Mouse (Mus musculus) hindbrain, embryonic 12.5 days (tissue): ENCODE measurements around the gene 2310061N02Rik. TPM values are rescaled to one million over a fixed set of nuclear protein-coding genes. Genes with fewer than 3 reads are reported as not detected.

Source experiments
- ATAC-seq: fragments of 200-750 bp; cut with Nextera tagmentation; 2 replicates; pipeline ENCODE4 v1.8.0; 2017; ENCODE audit warnings: moderate TSS enrichment; ENCODE audit not compliant: low FRiP score
- H3K27ac ChIP-seq: fragments of 300-500 bp; sonication (generic); 2 replicates; pipeline ENCODE4 v1.5.1; 2016; ENCODE audit warnings: mild to moderate bottlenecking
- H3K27me3 ChIP-seq: fragments of 300-500 bp; sonication (generic); 2 replicates; pipeline ENCODE4 v1.6.1; 2016; ENCODE audit warnings: mild to moderate bottlenecking
- H3K36me3 ChIP-seq: fragments of 300-500 bp; sonication (generic); 2 replicates; pipeline ENCODE4 v1.6.1; 2016; ENCODE audit warnings: mild to moderate bottlenecking
- H3K4me1 ChIP-seq: fragments of 300-500 bp; sonication (generic); 2 replicates; pipeline ENCODE4 v1.6.1; 2016
- H3K4me2 ChIP-seq: fragments of 300-500 bp; sonication (generic); replicated peaks from 2 replicates; pipeline ENCODE4 v1.6.1; 2016; ENCODE audit warnings: mild to moderate bottlenecking
- H3K4me3 ChIP-seq: fragments of 300-500 bp; sonication (generic); 2 replicates; pipeline ENCODE4 v1.5.1; 2016; ENCODE audit warnings: mild to moderate bottlenecking
- H3K9ac ChIP-seq: fragments of 300-500 bp; sonication (generic); 2 replicates; pipeline ENCODE4 v1.6.1; 2016; ENCODE audit warnings: mild to moderate bottlenecking, moderate library complexity
- H3K9me3 ChIP-seq: fragments of 300-500 bp; sonication (generic); replicated peaks from 2 replicates; pipeline ENCODE4 v1.6.1; 2016; ENCODE audit warnings: mild to moderate bottlenecking
- WGBS: fragments of 180-500 bp; shearing (Covaris S2); methylation state at CpG from one replicate; pipeline ENCODE4 v1.1.7; 2016; 5-methylcytosine and 5-hydroxymethylcytosine counted together
- polyA plus RNA-seq: library from polyadenylated mRNA; unstranded; fragments of >200 nt; fragmentation: Nextera tagmentation; extraction: Ambion mirVana; gene quantifications from 2 replicates; pipeline ENCODE4 v1.2.1, GENCODE M21; 2016

The 2310061N02Rik gene
- polyA plus RNA-seq, 1 experiment from 2014 or later: not detected

GRCm38 (mm10) chr16:88681282-88681681 lies 26.5 kb downstream of the 2310061N02Rik start:
- H3K27me3 ChIP-seq: no peaks in the 10 kb centered on the region
- H3K9ac ChIP-seq: no peak overlapping the region
- 43% methylated on average over 2 of the region's 2 CpGs for WGBS
- H3K36me3 ChIP-seq: no peaks in the 10 kb centered on the region
- ATAC-seq: no peak
- H3K27ac ChIP-seq: no peak overlapping the region
- H3K4me2 ChIP-seq: no peak overlapping the region
- H3K4me1 ChIP-seq: no peaks in the 10 kb centered on the region
- no peak overlapping the region for H3K4me3 ChIP-seq
- no peaks in the 10 kb centered on the region for H3K9me3 ChIP-seq

GRCm38 (mm10) chr16:88679099-88679498 lies 28.7 kb downstream of the 2310061N02Rik start:
- Histone ChIP-seq H3K36me3 (no peaks in the 10 kb centered on the region), H3K9ac (no peak overlapping the region), H3K4me1 (no peaks in the 10 kb centered on the region), H3K27ac (no peak overlapping the region), H3K4me3 (no peak overlapping the region), H3K27me3 (no peaks in the 10 kb centered on the region), H3K9me3 (no peaks in the 10 kb centered on the region), H3K4me2 (no peak overlapping the region)
- WGBS: 87% methylated on average over 6 of the region's 6 CpGs
- ATAC-seq: no peak

GRCm38 (mm10) chr16:88671571-88671970 lies 36.2 kb downstream of the 2310061N02Rik start, which contains the start of gene Krtap27-1:
Gene Krtap27-1 (minus strand): TSS chr16:88671671.
- no peaks in the 10 kb centered on the region for H3K27me3 ChIP-seq
- H3K9me3 ChIP-seq: no peaks in the 10 kb centered on the region
- no peak within 1 kb of the TSS for H3K27ac ChIP-seq
- H3K4me2 ChIP-seq: no peak within 1 kb of the TSS
- 88% methylated on average over 4 of the region's 4 CpGs for WGBS
- no peak within 1 kb of the TSS for H3K9ac ChIP-seq
- ATAC-seq: no peak
- no peaks in the 10 kb centered on the region for H3K36me3 ChIP-seq
- no peak within 1 kb of the TSS for H3K4me3 ChIP-seq
- H3K4me1 ChIP-seq: no peaks in the 10 kb centered on the region

GRCm38 (mm10) chr16:88657426-88657825 lies 50.3 kb downstream of the 2310061N02Rik start:
- Histone ChIP-seq H3K4me1 (no peaks in the 10 kb centered on the region), H3K9ac (no peak overlapping the region), H3K27ac (no peak overlapping the region), H3K36me3 (no peaks in the 10 kb centered on the region), H3K9me3 (no peaks in the 10 kb centered on the region), H3K27me3 (no peaks in the 10 kb centered on the region), H3K4me3 (no peak overlapping the region), H3K4me2 (no peak overlapping the region)
- 63% methylated on average over 1 of the region's 1 CpGs for WGBS
- no peak for ATAC-seq

Other genes starting within 250 kb of the 2310061N02Rik start
- not detected in 2 replicates for gene Cldn17, start 201.0 kb downstream of the 2310061N02Rik start, polyA plus RNA-seq
- gene Cldn8, start 144.8 kb downstream of the 2310061N02Rik start, polyA plus RNA-seq: 1.6 and 2.9 TPM in 2 replicates
- not detected in 2 replicates for gene Krtap24-1, start 95.7 kb downstream of the 2310061N02Rik start, polyA plus RNA-seq
- not detected in 2 replicates for gene 2310079G19Rik, start 80.3 kb downstream of the 2310061N02Rik start, polyA plus RNA-seq
- not detected in 2 replicates for gene Krtap26-1, start 60.2 kb downstream of the 2310061N02Rik start, polyA plus RNA-seq
- gene Krtap27-1, start 36.3 kb downstream of the 2310061N02Rik start, polyA plus RNA-seq: not detected in 2 replicates
- gene Krtap13-1, start 20.9 kb upstream of the 2310061N02Rik start, polyA plus RNA-seq: not detected in 2 replicates
- not detected in 2 replicates for gene Krtap13, start 43.7 kb upstream of the 2310061N02Rik start, polyA plus RNA-seq
- gene 2310034C09Rik, start 50.9 kb upstream of the 2310061N02Rik start, polyA plus RNA-seq: not detected in 2 replicates
- not detected in 2 replicates for gene 2310057N15Rik, start 66.2 kb upstream of the 2310061N02Rik start, polyA plus RNA-seq
- not detected in 2 replicates for gene Gm5965, start 69.9 kb upstream of the 2310061N02Rik start, polyA plus RNA-seq
- gene Gm20741, start 104.3 kb upstream of the 2310061N02Rik start, polyA plus RNA-seq: not detected in 2 replicates
- not detected in 2 replicates for gene Krtap15, start 112.3 kb upstream of the 2310061N02Rik start, polyA plus RNA-seq
- gene Krtap14, start 118.2 kb upstream of the 2310061N02Rik start, polyA plus RNA-seq: not detected in 2 replicates
- not detected in 2 replicates for gene Krtap19-1, start 161.4 kb upstream of the 2310061N02Rik start, polyA plus RNA-seq
- not detected in 2 replicates for gene Krtap19-2, start 166.3 kb upstream of the 2310061N02Rik start, polyA plus RNA-seq
- gene Krtap19-3, start 170.1 kb upstream of the 2310061N02Rik start, polyA plus RNA-seq: not detected in 2 replicates
- gene Krtap19-4, start 177.1 kb upstream of the 2310061N02Rik start, polyA plus RNA-seq: not detected in 2 replicates
- not detected in 2 replicates for gene Krtap19-5, start 188.5 kb upstream of the 2310061N02Rik start, polyA plus RNA-seq
- not detected in 2 replicates for gene Krtap19-9b, start 224.3 kb upstream of the 2310061N02Rik start, polyA plus RNA-seq